Mouse (Mus musculus) layer of hippocampus, postnatal 14 days (tissue): ENCODE data around the gene Btf3. TPM values are rescaled to one million over a fixed set of nuclear protein-coding genes. Genes with fewer than 3 reads are reported as not detected.

Experiments
- DNase-seq, 2 experiments: peaks; one replicate each; pipeline ENCODE4 v3.0.0; 2021 to 2022; ENCODE audit warnings: low spot score in 2 of 2, mixed read lengths in 1 of 2
- total RNA-seq, 2 experiments: library from RNA; stranded (reverse); gene quantifications; 2 replicates each; pipeline ENCODE4 v1.2.3; 2021

Btf3 gene
- total RNA-seq, 2 experiments from 2014 or later = 209 to 232 TPM

DNA sequence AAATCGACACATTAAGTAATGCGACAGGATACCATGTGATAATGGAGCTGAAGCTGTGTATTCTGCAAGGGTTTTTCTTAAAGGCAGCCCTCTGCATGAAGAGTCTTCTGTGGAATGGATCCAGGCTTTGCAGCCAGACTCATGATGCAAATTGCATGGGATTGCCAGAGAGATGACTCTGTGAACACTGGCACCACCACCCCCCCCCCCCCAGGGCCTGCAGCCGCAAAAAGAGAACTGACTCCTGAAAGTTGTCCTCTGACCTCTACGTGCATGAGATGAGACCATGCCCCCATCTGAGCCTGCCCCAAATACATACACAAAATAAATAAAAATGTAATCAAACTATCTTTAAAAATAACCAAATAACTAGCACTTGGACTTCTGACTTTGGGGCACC, 32.7 kb upstream of the Btf3 start:
- DNase-seq = no peak

DNA sequence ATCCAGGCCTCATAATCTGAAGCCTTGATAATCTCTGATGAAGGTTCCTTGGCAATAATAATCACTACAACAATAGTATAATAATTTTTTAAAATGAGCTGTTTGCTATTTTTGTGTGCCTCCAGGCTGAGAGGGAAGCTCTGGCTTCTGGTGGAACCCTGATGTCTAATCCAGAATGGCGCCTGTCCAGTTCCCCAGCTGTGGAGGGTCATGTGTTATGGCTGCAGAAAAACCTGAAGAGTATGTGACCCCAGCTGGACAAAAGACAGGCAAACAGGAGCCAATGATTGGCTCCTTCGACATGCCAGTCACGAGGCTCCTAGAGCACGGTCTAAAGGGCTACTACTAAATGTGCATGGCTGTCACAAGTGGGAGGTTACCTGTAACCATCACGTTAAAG, 23.7 kb upstream of the Btf3 start:
- no peak for DNase-seq

GRCm38 (mm10) chr13:98336205-98336604, 19.4 kb upstream of the Btf3 start:
- no peak for DNase-seq

DNA sequence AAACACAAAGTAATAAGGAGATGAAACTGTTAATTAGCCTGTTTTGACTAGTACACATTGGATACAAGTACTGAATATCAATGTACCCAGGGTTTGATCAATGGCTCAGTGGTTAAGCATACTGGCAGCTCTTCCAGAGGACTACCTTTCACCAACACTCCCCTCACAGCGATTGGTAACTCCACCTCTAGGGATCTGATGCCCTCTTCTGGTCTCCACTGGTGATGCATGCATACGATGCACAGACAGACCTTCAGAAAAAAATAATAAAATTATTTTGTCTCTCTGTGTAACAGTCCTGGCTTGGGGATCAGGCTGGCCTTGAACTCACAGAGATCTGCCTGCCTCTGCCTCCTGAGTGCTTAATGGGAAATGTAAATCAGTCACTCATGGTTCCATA, 15.3 kb upstream of the Btf3 start:
- DNase-seq = no peak

- DNase-seq = no peak
These were observed 8.2 kb upstream of the Btf3 start for GRCm38 (mm10) chr13:98325034-98325433.

DNA sequence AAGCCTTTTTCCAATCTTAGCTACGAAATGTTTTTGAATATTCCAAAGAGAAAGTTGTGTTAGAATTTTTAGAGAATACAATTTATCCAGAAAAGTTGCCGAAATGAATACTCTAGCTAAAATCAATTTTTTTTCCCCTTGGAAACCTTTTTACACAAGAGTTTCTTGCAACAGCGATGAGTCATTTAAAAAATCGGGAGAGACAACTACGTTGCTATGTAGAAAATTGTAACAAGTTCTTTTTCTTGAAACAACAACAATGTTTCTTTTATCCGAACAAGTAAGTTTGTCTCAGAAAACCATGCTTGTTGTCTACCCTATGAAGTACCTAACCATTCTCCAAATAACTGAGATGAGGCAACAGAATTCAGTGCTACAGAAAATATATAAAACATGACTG, 1.1 kb upstream of the Btf3 start:
- no peak for DNase-seq

- DNase-seq = no peak
These were observed 456 bp upstream of the Btf3 start for GRCm38 (mm10) chr13:98317246-98317677.

- DNase-seq = no peak
These were observed 696 bp downstream of the Btf3 start for GRCm38 (mm10) chr13:98316140-98316479.

DNA sequence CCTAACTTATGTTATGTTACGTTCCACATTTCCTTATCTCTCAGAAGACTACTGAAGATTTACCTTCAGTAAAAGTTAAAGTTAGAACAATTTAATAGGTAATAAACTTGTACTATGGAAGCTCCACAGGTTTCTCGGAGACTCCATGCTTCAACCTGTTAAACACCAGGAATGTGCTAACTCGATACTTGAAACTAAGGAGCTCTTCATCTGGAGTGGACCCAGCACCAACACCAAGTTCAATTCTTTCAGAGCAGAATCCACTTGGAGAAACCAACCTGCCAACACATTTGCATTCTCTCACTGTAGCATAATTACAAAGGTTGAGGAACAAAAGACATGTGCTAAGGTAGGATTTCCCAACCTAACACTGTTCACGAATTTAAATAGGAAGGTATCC, 1.7 kb downstream of the Btf3 start:
- DNase-seq = no peak

GRCm38 (mm10) chr13:98313631-98314030, 3.2 kb downstream of the Btf3 start:
- DNase-seq = no peak

GRCm38 (mm10) chr13:98311597-98311996, 5.2 kb downstream of the Btf3 start:
- no peak for DNase-seq

DNA sequence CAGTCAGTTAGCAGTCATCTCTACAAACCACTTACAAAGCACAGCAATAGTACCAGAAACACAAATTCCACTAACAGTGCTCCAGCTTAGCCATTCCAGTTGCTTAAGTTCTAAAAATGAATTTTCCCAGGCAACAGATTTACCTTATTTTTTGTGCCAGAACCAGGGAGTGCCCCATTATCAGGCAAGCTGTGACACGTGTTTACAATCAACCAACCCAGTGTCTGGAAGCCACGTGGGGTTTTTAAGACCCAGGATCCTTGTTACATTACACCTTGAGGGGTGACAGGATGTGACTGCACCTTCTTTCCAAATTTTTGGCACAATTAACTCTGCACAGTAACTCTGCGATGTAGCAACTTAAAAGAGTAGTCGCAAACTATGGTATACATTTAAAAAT, 8.1 kb downstream of the Btf3 start:
- DNase-seq = no peak

DNA sequence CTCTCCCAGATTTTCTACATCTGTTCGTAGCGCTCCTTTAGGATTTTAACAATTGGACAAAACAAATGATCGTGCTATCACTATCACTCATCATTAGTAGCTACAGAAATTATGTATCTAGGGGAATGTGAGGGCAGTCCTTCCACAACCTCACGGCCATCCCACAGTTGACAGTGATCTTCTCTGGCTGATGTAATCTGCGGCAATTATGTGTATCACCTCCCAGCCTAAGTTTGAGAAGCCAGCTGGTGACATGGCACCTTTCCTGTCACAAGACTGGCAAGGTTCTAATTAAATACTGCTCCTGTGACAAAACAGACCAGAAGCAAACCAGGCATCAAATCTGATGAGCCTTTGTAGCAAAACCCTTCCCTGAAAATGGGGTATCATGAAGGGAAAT, 8.8 kb downstream of the Btf3 start:
- DNase-seq = no peak

DNA sequence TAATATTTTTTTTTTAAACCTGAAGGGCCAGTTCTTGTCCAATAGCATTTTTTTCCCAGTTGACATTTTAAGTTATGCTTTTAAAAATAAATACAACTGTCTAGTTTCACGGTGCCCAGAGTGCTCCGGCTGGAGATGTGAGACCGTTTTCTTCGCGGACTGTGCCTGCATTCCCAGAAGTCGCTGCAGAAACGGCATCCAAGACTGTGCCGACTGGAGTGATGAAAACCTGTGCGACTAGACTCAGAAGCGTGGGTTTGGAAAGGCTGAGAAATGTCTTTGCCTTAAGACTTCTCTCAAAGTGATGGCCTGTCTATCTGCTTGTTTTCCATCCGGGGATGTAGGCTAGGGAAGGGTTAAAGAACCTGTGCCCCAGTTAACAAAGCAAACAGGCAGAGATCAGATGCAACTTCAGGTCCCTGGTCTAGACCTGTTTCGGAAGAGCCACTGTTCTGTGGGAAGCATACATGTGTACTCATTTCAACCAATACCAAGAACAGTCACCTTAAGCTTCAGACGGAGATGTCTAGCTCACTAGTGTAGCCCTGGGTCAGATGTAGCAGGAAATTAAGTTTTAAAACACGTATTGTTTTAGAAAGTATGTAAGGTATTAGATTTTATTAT, 9.8 kb downstream of the Btf3 start:
- DNase-seq = no peak

DNA sequence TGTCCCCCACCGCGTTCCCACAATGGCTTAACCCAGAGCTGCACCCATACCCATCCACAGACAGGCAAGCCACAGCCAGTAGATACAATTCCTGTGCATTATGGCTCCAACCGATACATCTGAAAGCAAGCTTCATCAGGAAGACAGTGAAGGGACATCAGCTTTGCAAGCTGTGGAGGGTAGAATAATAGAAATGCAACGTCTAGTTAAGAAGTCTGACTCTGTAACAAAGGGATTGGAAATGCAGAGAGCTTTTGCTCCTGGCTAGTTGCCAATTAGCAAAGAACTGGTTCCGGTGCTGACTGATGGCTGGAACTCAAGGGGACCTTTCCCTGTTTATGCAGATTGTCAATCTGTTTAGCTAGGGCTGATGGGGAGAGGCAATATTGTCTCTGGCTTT, 10.4 kb downstream of the Btf3 start:
- DNase-seq = no peak

GRCm38 (mm10) chr13:98305257-98305656, 11.5 kb downstream of the Btf3 start:
- no peak for DNase-seq

DNA sequence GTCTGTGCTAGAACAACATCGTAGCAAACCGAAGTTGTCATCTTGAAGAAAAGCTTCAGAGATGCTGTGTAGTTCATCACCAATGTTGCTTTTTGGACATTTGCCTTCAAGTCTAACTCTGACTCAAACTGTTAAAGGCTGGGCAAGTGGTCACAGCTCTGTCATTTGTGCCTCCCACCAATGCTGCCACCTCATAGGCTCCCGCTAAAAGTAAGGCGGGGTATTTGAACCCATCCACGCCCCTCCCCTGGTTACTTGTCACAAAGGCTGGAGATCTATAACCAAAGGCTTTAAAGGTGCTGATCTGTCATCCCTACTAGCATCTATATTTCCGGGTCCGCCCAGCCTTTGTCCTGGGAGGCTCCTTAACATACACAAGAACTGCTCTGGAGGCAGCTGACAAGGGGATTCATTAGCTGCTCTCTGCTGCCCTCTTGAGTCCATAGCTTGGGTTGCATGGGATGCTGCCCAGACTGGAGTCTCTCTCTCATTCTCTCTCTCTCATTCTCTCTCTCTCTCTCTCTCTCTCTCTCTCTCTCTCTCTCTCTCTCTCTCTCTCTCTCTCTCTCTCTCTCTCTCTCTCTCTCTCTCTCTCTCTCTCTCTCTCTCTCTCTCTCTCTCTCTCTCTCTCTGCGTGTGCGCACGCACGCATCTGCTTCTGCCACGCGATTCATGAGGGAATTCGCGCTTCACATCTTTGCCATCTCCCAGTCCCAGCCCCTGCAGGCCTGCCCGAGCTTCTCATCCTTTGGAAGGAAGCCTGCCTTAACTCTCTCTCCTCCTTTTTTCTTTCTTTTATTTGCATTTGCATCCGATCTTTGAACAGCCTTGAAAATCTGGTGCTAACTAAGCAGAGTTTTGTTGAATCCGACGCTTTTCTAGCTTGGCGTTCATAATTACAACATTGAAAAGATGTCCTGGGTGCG, 17.7 kb downstream of the Btf3 start:
- DNase-seq = peak; percentile 77 to 83

DNA sequence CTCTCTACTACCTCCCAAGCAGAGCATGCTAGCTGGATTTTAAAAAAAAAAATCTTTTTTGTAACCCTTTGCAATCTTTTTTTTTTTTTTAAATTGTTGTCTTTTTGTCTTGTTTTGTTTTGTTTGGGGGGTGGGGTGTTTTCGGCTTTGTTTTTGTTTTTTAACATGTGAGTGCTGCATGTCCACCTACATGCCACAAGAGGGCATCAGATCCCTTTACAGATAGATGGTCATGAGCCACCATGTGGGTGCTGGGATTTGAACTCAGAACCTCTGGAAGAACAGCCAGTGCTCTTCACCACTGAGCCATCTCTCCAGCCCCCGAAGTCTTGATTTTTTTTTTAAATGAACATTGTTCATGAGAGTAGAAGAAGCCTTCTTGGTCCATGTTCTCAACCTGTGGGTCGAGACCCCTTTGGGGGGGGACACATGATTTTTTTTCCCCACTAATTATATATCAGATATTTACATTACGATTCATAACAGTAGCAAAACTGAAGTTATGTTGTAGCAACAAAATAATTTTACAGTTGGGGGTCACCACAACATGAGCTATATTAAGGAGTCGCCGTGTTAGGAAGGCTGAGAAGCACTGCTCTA, 18.8 kb downstream of the Btf3 start:
- DNase-seq = no peak

GRCm38 (mm10) chr13:98296072-98296471, 20.7 kb downstream of the Btf3 start:
- DNase-seq = no peak

DNA sequence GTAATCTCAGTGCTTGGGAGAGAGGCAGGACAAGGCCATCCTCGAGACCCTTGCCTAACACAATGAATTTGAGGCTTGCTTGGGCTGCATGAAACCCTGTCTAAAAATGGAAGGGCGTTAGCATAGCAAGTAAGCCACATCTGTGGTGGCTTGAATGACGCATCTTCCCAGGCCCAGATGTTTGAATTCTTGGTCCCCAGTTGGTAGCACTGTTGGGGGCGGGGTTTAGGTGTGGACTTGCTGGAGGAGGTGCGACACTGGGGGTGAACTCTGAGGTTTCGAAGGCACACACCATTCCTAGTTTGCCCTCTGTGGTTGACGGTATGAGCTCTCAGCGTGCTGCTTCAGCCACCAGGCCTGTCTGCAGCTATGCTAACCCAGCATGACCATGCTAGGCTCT, 25.1 kb downstream of the Btf3 start:
- DNase-seq = no peak

- no peak for DNase-seq
These were observed 26.1 kb downstream of the Btf3 start for GRCm38 (mm10) chr13:98290719-98291118.

DNA sequence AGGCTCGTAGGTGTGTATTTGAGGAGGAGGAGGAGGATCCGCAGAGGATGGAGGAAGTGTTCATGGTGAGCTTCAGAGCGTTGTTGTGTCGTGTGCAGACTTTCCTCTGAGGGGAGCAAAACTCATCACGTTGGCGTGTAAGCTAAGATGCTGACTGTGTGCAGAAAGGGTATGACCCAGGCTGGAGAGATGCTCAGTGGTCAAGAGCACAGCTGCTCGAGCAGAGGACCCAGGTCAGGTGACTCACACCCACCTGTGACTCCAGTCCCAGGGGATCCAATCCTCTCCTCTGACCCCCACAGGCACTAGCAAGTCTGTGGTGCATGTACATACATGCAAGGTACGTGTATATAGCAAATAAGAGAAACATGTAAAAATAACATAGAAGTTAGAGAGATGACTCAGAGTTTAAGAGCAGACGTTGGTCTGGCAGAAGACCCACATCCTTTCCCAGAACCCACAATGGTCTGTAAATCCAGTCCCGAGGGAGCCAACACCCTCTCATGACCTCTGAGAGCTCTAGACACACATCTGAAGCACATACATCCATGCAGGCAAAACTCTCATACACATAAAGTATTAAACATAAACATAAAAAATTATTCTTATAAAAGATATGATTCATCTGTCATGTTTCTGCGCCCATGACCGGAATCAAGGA, 35.7 kb downstream of the Btf3 start:
- DNase-seq = no peak
